Mouse (Mus musculus) cerebellum, postnatal 10 days (tissue): Measurements from ENCODE around the gene Ptgr1.
A peak's percentile ranks its signal among the peaks of the same experiment; 100 is the strongest.

Experiments
- DNase-seq, 2 experiments: peaks; one replicate each; pipeline ENCODE4 v3.0.0; 2021; ENCODE audit warnings: mixed read lengths in 2 of 2

The Ptgr1 gene

GRCm38 (mm10) chr4:58986540-58987190 lies at the start of gene Ptgr1:
Ptgr1 (minus strand) TSS chr4:58987119.
- peak; percentile 85 to 91 for DNase-seq

GRCm38 (mm10) chr4:59035786-59036350 lies 48.9 kb upstream of the Ptgr1 start:
- peak in 1 of 2 experiments; percentile 24 for DNase-seq

GRCm38 (mm10) chr4:59034918-59035785 lies 48.2 kb upstream of the Ptgr1 start, which contains the start of gene Gng10:
Gng10 (plus strand) TSS chr4:59035088.
- peak; percentile 84 to 86 for DNase-seq

- DNase-seq = peak; percentile 57 to 58
Observed at GRCm38 (mm10) chr4:59034325-59034917, 47.5 kb upstream of the Ptgr1 start.

- no peak for DNase-seq
Observed at GRCm38 (mm10) chr4:59016922-59017321, 30.0 kb upstream of the Ptgr1 start.

GRCm38 (mm10) chr4:59015181-59015580 lies 28.3 kb upstream of the Ptgr1 start:
- no peak for DNase-seq

GRCm38 (mm10) chr4:59011446-59011845 lies 24.5 kb upstream of the Ptgr1 start:
- DNase-seq = no peak

- no peak for DNase-seq
Observed at GRCm38 (mm10) chr4:59009696-59010095, 22.8 kb upstream of the Ptgr1 start.

GRCm38 (mm10) chr4:59009186-59009585 lies 22.3 kb upstream of the Ptgr1 start:
- no peak for DNase-seq

- DNase-seq = no peak
Observed at GRCm38 (mm10) chr4:59007974-59008373, 21.1 kb upstream of the Ptgr1 start.

GRCm38 (mm10) chr4:59007016-59007415 lies 20.1 kb upstream of the Ptgr1 start:
- no peak for DNase-seq

- DNase-seq = no peak
Observed at GRCm38 (mm10) chr4:59006211-59006610, 19.3 kb upstream of the Ptgr1 start.

GRCm38 (mm10) chr4:59003806-59004200 lies 16.9 kb upstream of the Ptgr1 start:
- no peak for DNase-seq

- DNase-seq = peak; percentile 93 to 96
Observed at GRCm38 (mm10) chr4:59002948-59003805, 16.3 kb upstream of the Ptgr1 start, which contains the start of gene Gm20503. Gm20503 (plus strand) TSS chr4:59003210.

- peak; percentile 42 to 48 for DNase-seq
Observed at GRCm38 (mm10) chr4:59000614-59001013, 13.7 kb upstream of the Ptgr1 start.

- DNase-seq = peak; percentile 84 to 89
Observed at GRCm38 (mm10) chr4:58999686-59000085, 12.8 kb upstream of the Ptgr1 start.

GRCm38 (mm10) chr4:58998688-58999087 lies 11.8 kb upstream of the Ptgr1 start:
- DNase-seq = no peak

GRCm38 (mm10) chr4:58997081-58997480 lies 10.2 kb upstream of the Ptgr1 start:
- peak in 1 of 2 experiments; percentile 40 for DNase-seq

GRCm38 (mm10) chr4:58995251-58995693 lies 8.4 kb upstream of the Ptgr1 start:
- DNase-seq = no peak

- no peak for DNase-seq
Observed at GRCm38 (mm10) chr4:58994762-58995161, 7.8 kb upstream of the Ptgr1 start, which contains the start of gene Dnajc25. Dnajc25 (plus strand) TSS chr4:58995062.

GRCm38 (mm10) chr4:58992195-58992594 lies 5.3 kb upstream of the Ptgr1 start:
- no peak for DNase-seq
